15 mouse cellular contexts compared by ENCODE assay signal in genomic region chr9:35127561-35127960, GRCm38 (mm10). TPM values are rescaled to one million over a fixed set of nuclear protein-coding genes. Genes with fewer than 3 reads are reported as not detected.
A peak's percentile ranks its signal among the peaks of the same experiment; 100 is the strongest.
DNase-seq lines count a peak whose midpoint lies in the region; ATAC-seq and TF ChIP-seq lines count a peak whose summit lies in the region.
"Had no signal": no experiment of that assay in that cellular context is flagged by ENCODE, and none has a peak within 500 bp of the region (broad histone marks: within the 10 kb centered on the region; RNA-seq: fewer than 3 reads in every experiment).

No protein-coding gene starts in this region.

- no peak for ATAC-seq in liver, embryonic 11.5 days (replicated peaks; ENCODE audit: low FRiP score)
- no peak for ATAC-seq in stomach, embryonic 15.5 days (ENCODE audit: insufficient read depth, low FRiP score, low read depth)
- ATAC-seq in stomach, postnatal 0 days (ENCODE audit: low FRiP score, low TSS enrichment) = no peak
- ATAC-seq: CD4-positive, CD25-positive, alpha-beta regulatory T cell, adult 4 months; forebrain, embryonic 13.5 days had no signal

- no peak overlapping the region for H3K4me2 ChIP-seq in liver, embryonic 11.5 days
- no peak overlapping the region for H3K4me2 ChIP-seq in stomach, embryonic 15.5 days
- H3K4me2 ChIP-seq in stomach, postnatal 0 days (replicated peaks; ENCODE audit: low read depth) = no peak overlapping the region
- H3K4me2 ChIP-seq: forebrain, embryonic 13.5 days; limb, embryonic 12.5 days; midbrain, embryonic 12.5 days; neural tube, embryonic 15.5 days had no signal

- no peak for TF ChIP-seq POLR2A in heart, adult 2 months (IDR thresholded peaks at IDR 0.05; ENCODE audit: insufficient read depth, low read depth, low read length)
- TF ChIP-seq POLR2A in liver, adult 2 months (IDR thresholded peaks at IDR 0.05; ENCODE audit: extremely low read depth, insufficient read depth, low read length) = peak; percentile 24; the same call in 1 of the 2 replicates

- peaks cover 3% of the 10 kb centered on the region; the same call in 1 of the 2 replicates for H3K36me3 ChIP-seq in heart, adult 2 months (ENCODE audit: control insufficient read depth, insufficient read depth, low read length)
- no peaks in the 10 kb centered on the region for H3K36me3 ChIP-seq in liver, adult 2 months (ENCODE audit: control insufficient read depth, insufficient read depth, low read length)
- peaks cover 14% of the 10 kb centered on the region for H3K36me3 ChIP-seq in liver, embryonic 11.5 days (ENCODE audit: control insufficient read depth, insufficient read depth, low read length)
- no peaks in the 10 kb centered on the region for H3K36me3 ChIP-seq in stomach, embryonic 15.5 days
- no peaks in the 10 kb centered on the region; the same call in 1 of the 2 replicates for H3K36me3 ChIP-seq in stomach, postnatal 0 days (ENCODE audit: control insufficient read depth, insufficient read depth, low read length)

- H3K9me3 ChIP-seq in liver, embryonic 11.5 days (ENCODE audit: control insufficient read depth, low read length) = no peaks in the 10 kb centered on the region
- no peaks in the 10 kb centered on the region for H3K9me3 ChIP-seq in stomach, embryonic 15.5 days
- no peaks in the 10 kb centered on the region for H3K9me3 ChIP-seq in stomach, postnatal 0 days (ENCODE audit: control insufficient read depth, low read length)
- H3K9me3 ChIP-seq: forebrain, embryonic 13.5 days; limb, embryonic 12.5 days; midbrain, embryonic 12.5 days; neural tube, embryonic 15.5 days had no signal

- peaks cover 39% of the 10 kb centered on the region for H3K4me1 ChIP-seq in heart, adult 2 months (ENCODE audit: control insufficient read depth, insufficient read depth, low read length)
- peaks cover 60% of the 10 kb centered on the region for H3K4me1 ChIP-seq in liver, adult 2 months (ENCODE audit: control insufficient read depth, insufficient read depth, low read length)
- H3K4me1 ChIP-seq in liver, embryonic 11.5 days (replicated peaks; ENCODE audit: control insufficient read depth, insufficient read depth, low read length) = peaks cover 26% of the 10 kb centered on the region
- no peaks in the 10 kb centered on the region for H3K4me1 ChIP-seq in stomach, embryonic 15.5 days
- no peaks in the 10 kb centered on the region for H3K4me1 ChIP-seq in stomach, postnatal 0 days (replicated peaks; ENCODE audit: control insufficient read depth, insufficient read depth)
- H3K4me1 ChIP-seq: forebrain, embryonic 13.5 days; midbrain, embryonic 12.5 days; neural tube, embryonic 15.5 days had no signal

- H3K27me3 ChIP-seq in heart, adult 2 months (ENCODE audit: control insufficient read depth, insufficient read depth, low read length) = no peaks in the 10 kb centered on the region
- no peaks in the 10 kb centered on the region for H3K27me3 ChIP-seq in liver, adult 2 months (ENCODE audit: control insufficient read depth, insufficient read depth, low read length)
- H3K27me3 ChIP-seq in liver, embryonic 11.5 days (replicated peaks; ENCODE audit: control insufficient read depth, insufficient read depth, low read length) = no peaks in the 10 kb centered on the region
- no peaks in the 10 kb centered on the region for H3K27me3 ChIP-seq in stomach, embryonic 15.5 days (replicated peaks)
- H3K27me3 ChIP-seq in stomach, postnatal 0 days (ENCODE audit: control insufficient read depth, insufficient read depth, low read length) = no peaks in the 10 kb centered on the region
- H3K27me3 ChIP-seq: forebrain, embryonic 13.5 days; limb, embryonic 12.5 days; midbrain, embryonic 12.5 days; neural tube, embryonic 15.5 days had no signal

- no peak for TF ChIP-seq CTCF in heart, adult 2 months (IDR thresholded peaks at IDR 0.05)
- no peak for TF ChIP-seq CTCF in liver, adult 2 months (IDR thresholded peaks at IDR 0.05; ENCODE audit: low read depth, low read length)
- no peak for TF ChIP-seq CTCF in stomach, postnatal 0 days (IDR thresholded peaks at IDR 0.05; ENCODE audit: low read depth)

- peak overlapping the region; percentile 78 for H3K27ac ChIP-seq in heart, adult 2 months
- H3K27ac ChIP-seq in liver, adult 2 months (replicated peaks; ENCODE audit: insufficient read depth, low read depth, low read length) = peak overlapping the region; percentile 99
- H3K27ac ChIP-seq in liver, embryonic 11.5 days (ENCODE audit: low read depth, low read length) = no peak overlapping the region
- 0 out of 2 replicates have a peak overlapping the region, but pooled peaks have one; percentile 18 for H3K27ac ChIP-seq in stomach, embryonic 15.5 days
- H3K27ac ChIP-seq in stomach, postnatal 0 days (replicated peaks) = no peak overlapping the region
- H3K27ac ChIP-seq: forebrain, embryonic 13.5 days; limb, embryonic 12.5 days; midbrain, embryonic 12.5 days; neural tube, embryonic 15.5 days had no signal

- H3K4me3 ChIP-seq in heart, adult 2 months = no peak overlapping the region
- peak overlapping the region; percentile 62 for H3K4me3 ChIP-seq in liver, adult 2 months (ENCODE audit: insufficient read depth, low read depth, low read length)
- no peak overlapping the region for H3K4me3 ChIP-seq in liver, embryonic 11.5 days (ENCODE audit: low read depth, low read length)
- H3K4me3 ChIP-seq in stomach, embryonic 15.5 days (replicated peaks) = no peak overlapping the region
- H3K4me3 ChIP-seq in stomach, postnatal 0 days (ENCODE audit: low read depth, low read length) = no peak overlapping the region
- H3K4me3 ChIP-seq: forebrain, embryonic 13.5 days; limb, embryonic 12.5 days; midbrain, embryonic 12.5 days; neural tube, embryonic 15.5 days had no signal

- WGBS in heart, adult 2 months = 72% methylated on average over 5 of the region's 5 CpGs
- 14% methylated on average over 5 of the region's 5 CpGs for WGBS in liver, adult 2 months
- 90% methylated on average over 5 of the region's 5 CpGs for WGBS in liver, embryonic 11.5 days
- 87% methylated on average over 5 of the region's 5 CpGs for WGBS in stomach, embryonic 15.5 days
- 91% methylated on average over 5 of the region's 5 CpGs for WGBS in stomach, postnatal 0 days

- no peak for TF ChIP-seq EP300 in heart, adult 2 months (IDR thresholded peaks at IDR 0.05; ENCODE audit: insufficient read depth, low read depth, low read length)
- no peak for TF ChIP-seq EP300 in stomach, postnatal 0 days (optimal IDR thresholded peaks at IDR 0.05)

- intact Hi-C loops in heart, adult 2 months (cut with DNase I) = no loop called here

- no peak overlapping the region for H3K9ac ChIP-seq in heart, adult 2 months (ENCODE audit: low read depth, low read length)
- peak overlapping the region; percentile 90 for H3K9ac ChIP-seq in liver, adult 2 months (ENCODE audit: low read depth, low read length)
- no peak overlapping the region for H3K9ac ChIP-seq in liver, embryonic 11.5 days (ENCODE audit: low read depth, low read length)
- no peak overlapping the region for H3K9ac ChIP-seq in stomach, embryonic 15.5 days
- H3K9ac ChIP-seq in stomach, postnatal 0 days (ENCODE audit: low read length) = no peak overlapping the region
- H3K9ac ChIP-seq: forebrain, embryonic 13.5 days; limb, embryonic 12.5 days; midbrain, embryonic 12.5 days; neural tube, embryonic 15.5 days had no signal

- peak in 1 of 2 experiments; percentile 26 for DNase-seq in heart, adult 2 months
- DNase-seq in heart, adult 9 months (ENCODE audit: low spot score in 2 of 2) = no peak
- DNase-seq in liver, adult 2 months (ENCODE audit: extremely low read depth, low read depth, low spot score) = peak; percentile 98
- DNase-seq in liver, embryonic 11.5 days (ENCODE audit: low spot score) = no peak
- no peak for DNase-seq in stomach, postnatal 0 days (ENCODE audit: low spot score)
- DNase-seq in spleen, postnatal 36 days (ENCODE audit: low spot score in 2 of 2) = no peak
- DNase-seq: cerebellum, adult 8-10 months; right cerebral cortex, adult 18-20 months; right cerebral cortex, postnatal 4 days had no signal

- H3K79me2 ChIP-seq in heart, adult 2 months (replicated peaks; ENCODE audit: control insufficient read depth, insufficient read depth, low read length) = no peaks in the 10 kb centered on the region
- no peaks in the 10 kb centered on the region for H3K79me2 ChIP-seq in liver, adult 2 months (ENCODE audit: control insufficient read depth, insufficient read depth, low read length)

RNA-seq across cellular contexts. Expression of gene St3gal4, which starts 8.5 kb away (rescaled TPM):
- total RNA-seq in heart, adult 2 months (2021) = 10 to 100 TPM; 26.1 to 29.5 TPM
- 8.6 and 11.9 TPM in 2 replicates for polyA plus RNA-seq in heart, adult 2 months (2012; rRNA removed)
- total RNA-seq in liver, adult 2 months (2014; rRNA removed) = 72.2 and 74.6 TPM in 2 replicates
- polyA plus RNA-seq in liver, adult 2 months (2012; rRNA removed) = 26.5 TPM in 2 replicates
- 34.8 and 40.1 TPM in 2 replicates for polyA plus RNA-seq in liver, embryonic 11.5 days (2014; fragmentation: Nextera tagmentation; extraction: Ambion mirVana)
- polyA plus RNA-seq in stomach, embryonic 15.5 days (2015; fragmentation: Nextera tagmentation; extraction: Ambion mirVana) = 45.7 and 59.4 TPM in 2 replicates
- polyA plus RNA-seq in stomach, postnatal 0 days (2015; fragmentation: Nextera tagmentation; extraction: Ambion mirVana) = 14.6 and 14.7 TPM in 2 replicates

RNA-seq across cellular contexts. Expression of gene Dcps, which starts 48.3 kb away (rescaled TPM):
- 10 to 100 TPM; 14.4 to 15.1 TPM for total RNA-seq in heart, adult 2 months (2021)
- polyA plus RNA-seq in heart, adult 2 months (2012; rRNA removed) = 21.3 and 25.5 TPM in 2 replicates
- 21.0 and 21.2 TPM in 2 replicates for total RNA-seq in liver, adult 2 months (2014; rRNA removed)
- polyA plus RNA-seq in liver, adult 2 months (2012; rRNA removed) = 24.0 and 27.4 TPM in 2 replicates
- 90.9 and 95.2 TPM in 2 replicates for polyA plus RNA-seq in liver, embryonic 11.5 days (2014; fragmentation: Nextera tagmentation; extraction: Ambion mirVana)
- 77.7 and 82.4 TPM in 2 replicates for polyA plus RNA-seq in stomach, embryonic 15.5 days (2015; fragmentation: Nextera tagmentation; extraction: Ambion mirVana)
- 33.7 and 35.3 TPM in 2 replicates for polyA plus RNA-seq in stomach, postnatal 0 days (2015; fragmentation: Nextera tagmentation; extraction: Ambion mirVana)

Comparison
In these comparisons a context has a peak if more than half of its experiments do, and no peak if none do; other contexts are left out.
1. H3K27ac ChIP-seq: peak in heart, adult 2 months (single experiment), liver, adult 2 months (single experiment) and stomach, embryonic 15.5 days (single experiment); none in liver, embryonic 11.5 days (single experiment) and stomach, postnatal 0 days (single experiment).